Mouse (Mus musculus) spleen, adult 2 months (tissue): ENCODE results near the gene Ptprz1.

Source experiments
- CTCF ChIP-seq: fragments of 200-500 bp; IDR thresholded peaks from 2 replicates; pipeline ENCODE4 v1.5.1; 2011; ENCODE audit warnings: mild to moderate bottlenecking, inconsistent platforms; ENCODE audit not compliant: insufficient read depth, insufficient read length, insufficient replicate concordance; ENCODE audit errors: extremely low read depth
- POLR2A ChIP-seq: fragments of 200-500 bp; IDR thresholded peaks from 2 replicates; pipeline ENCODE4 v1.6.1; 2011; ENCODE audit warnings: low read depth, low read length, inconsistent platforms

- TF ChIP-seq POLR2A (no peak), CTCF (no peak)
Measured at GRCm38 (mm10) chr6:23078273-23078672, 203.0 kb downstream of the Ptprz1 start.
